ENCODE assay signal across 8 mouse cellular contexts in the genomic region with DNA sequence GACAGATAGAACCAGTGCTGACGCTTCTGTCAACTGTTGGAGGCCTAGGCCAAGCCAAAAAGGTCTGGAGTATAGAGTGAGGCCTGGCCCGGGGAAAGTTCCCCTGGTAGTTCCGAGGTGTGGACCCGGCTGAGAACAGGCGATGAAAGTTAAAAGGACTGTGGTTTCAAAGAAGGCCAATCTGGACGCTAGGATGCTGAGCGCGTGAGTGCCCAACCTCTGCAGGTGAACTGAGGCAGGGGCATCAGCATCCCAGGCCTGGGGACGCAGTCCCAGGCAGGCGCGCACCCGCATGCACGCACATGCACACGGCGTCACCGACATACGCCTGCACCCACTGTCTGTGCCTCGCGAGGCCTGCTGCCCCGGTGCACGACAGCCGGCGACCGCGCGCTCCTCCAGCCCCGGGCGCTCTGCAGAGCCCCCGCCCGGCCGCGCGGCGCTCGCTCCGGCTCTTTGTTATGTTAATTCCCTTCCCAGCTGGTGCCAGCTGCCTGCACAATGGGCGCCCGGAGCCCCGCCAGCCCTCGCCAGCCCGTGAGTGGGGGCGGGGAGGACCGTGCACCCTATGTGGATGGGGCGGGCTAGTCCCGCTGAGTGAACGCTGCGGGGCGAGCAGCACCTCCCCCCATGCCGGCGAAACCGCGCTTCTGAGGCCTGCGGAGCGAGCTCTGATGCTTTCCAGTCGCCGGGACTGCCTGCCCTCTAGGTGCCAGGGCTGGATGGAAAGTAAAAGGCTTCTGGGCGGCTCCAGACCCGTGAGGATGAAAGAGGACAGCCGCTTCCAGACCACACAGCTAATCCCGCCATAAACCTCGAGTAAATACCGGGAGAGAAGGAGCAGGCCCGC. TPM values are rescaled to one million over a fixed set of nuclear protein-coding genes. Genes with fewer than 3 reads are reported as not detected.
DNase-seq lines count a peak whose midpoint lies in the region; ATAC-seq and TF ChIP-seq lines count a peak whose summit lies in the region.

No protein-coding gene starts in this region.

- TF ChIP-seq CTCF in bone marrow macrophage, adult 2 months (IDR thresholded peaks at IDR 0.05; ENCODE audit: low read depth, low read length): no peak

- peak; percentile 90 for ATAC-seq in hindbrain, embryonic 13.5 days (ENCODE audit: low FRiP score)
- ATAC-seq in megakaryocyte progenitor cell, adult 5-6 weeks (replicated peaks; ENCODE audit: poor library complexity): peak; percentile 66

- no peak overlapping the region for H3K27ac ChIP-seq in ES-E14 (ENCODE audit: insufficient read depth, low read depth, low read length, poor library complexity, severe bottlenecking)
- no peak overlapping the region for H3K27ac ChIP-seq in bone marrow macrophage, adult 2 months (ENCODE audit: insufficient read depth, low read depth, low read length)
- H3K27ac ChIP-seq in forebrain, embryonic 10.5 days: peak overlapping the region; percentile 87
- H3K27ac ChIP-seq in hindbrain, embryonic 13.5 days: peak overlapping the region; percentile 97

- in situ Hi-C loops in ES-E14 (cut with MboI; ENCODE audit: low sequenced_read_pairs in 2 of 2, unreplicated experiment in 2 of 2): no loop called here

- no peak for DNase-seq in ES-E14 (ENCODE audit: low read depth, low spot score)
- peak; percentile 82 for DNase-seq in forebrain, embryonic 10.5 days (ENCODE audit: extremely low spot score, low spot score)
- DNase-seq in left cerebral cortex, adult 18-20 months (ENCODE audit: low spot score in 2 of 2): peak; percentile 64 to 75
- peak; percentile 24 for DNase-seq in splenic B cell, adult 2 months (ENCODE audit: low read depth, low spot score)
- DNase-seq in spleen, adult 18-20 months: no peak

- H3K9me3 ChIP-seq in ES-E14 (ENCODE audit: control insufficient read depth, insufficient read depth, low read depth, low read length): no peaks in the 10 kb centered on the region
- H3K9me3 ChIP-seq in forebrain, embryonic 10.5 days: no peaks in the 10 kb centered on the region
- H3K9me3 ChIP-seq in hindbrain, embryonic 13.5 days: no peaks in the 10 kb centered on the region

- WGBS in forebrain, embryonic 10.5 days: under 1% methylated on average over 63 of the region's 63 CpGs
- under 1% methylated on average over 63 of the region's 63 CpGs for WGBS in hindbrain, embryonic 13.5 days

- H3K4me2 ChIP-seq in hindbrain, embryonic 13.5 days: peak overlapping the region; percentile 65

- no peak for TF ChIP-seq POLR2A in bone marrow macrophage, adult 2 months (IDR thresholded peaks at IDR 0.05; ENCODE audit: borderline replicate concordance, low read depth, low read length)

- peaks cover 92% of the 10 kb centered on the region for H3K27me3 ChIP-seq in forebrain, embryonic 10.5 days (ENCODE audit: poor library complexity, severe bottlenecking)
- H3K27me3 ChIP-seq in hindbrain, embryonic 13.5 days: peaks cover 17% of the 10 kb centered on the region
- no peaks in the 10 kb centered on the region; the same call in 1 of the 2 replicates for H3K27me3 ChIP-seq in splenic B cell, adult 2 months (ENCODE audit: control insufficient read depth, insufficient read depth, low read length, poor library complexity, severe bottlenecking)

- no peaks in the 10 kb centered on the region for H3K36me3 ChIP-seq in ES-E14 (ENCODE audit: control insufficient read depth, insufficient read depth, low read length, poor library complexity, severe bottlenecking)
- H3K36me3 ChIP-seq in forebrain, embryonic 10.5 days (replicated peaks): no peaks in the 10 kb centered on the region
- no peaks in the 10 kb centered on the region for H3K36me3 ChIP-seq in hindbrain, embryonic 13.5 days
- no peaks in the 10 kb centered on the region for H3K36me3 ChIP-seq in splenic B cell, adult 2 months (ENCODE audit: control insufficient read depth, insufficient read depth, low read length, poor library complexity, severe bottlenecking)

- peak overlapping the region; percentile 25 to 53; a peak in 3 of 4 replicates for H3K4me3 ChIP-seq in ES-E14 (ENCODE audit: insufficient read depth in 1 of 2, low read depth in 1 of 2, low read length in 2 of 2, poor library complexity in 1 of 2, severe bottlenecking in 1 of 2)
- peak overlapping the region; percentile 45 for H3K4me3 ChIP-seq in bone marrow macrophage, adult 2 months (ENCODE audit: insufficient read depth, low read length)
- peak overlapping the region; percentile 54 for H3K4me3 ChIP-seq in forebrain, embryonic 10.5 days
- peak overlapping the region; percentile 38 for H3K4me3 ChIP-seq in hindbrain, embryonic 13.5 days

- H3K4me1 ChIP-seq in ES-E14 (ENCODE audit: control insufficient read depth in 2 of 2, insufficient read depth in 2 of 2, low read length in 2 of 2, poor library complexity in 1 of 2): peaks cover 9 to 10% of the 10 kb centered on the region in 2 experiments; a peak in 3 of 4 replicates
- no peaks in the 10 kb centered on the region; the same call in 1 of the 2 replicates for H3K4me1 ChIP-seq in bone marrow macrophage, adult 2 months (ENCODE audit: control insufficient read depth, insufficient read depth, low read length)
- peaks cover 61% of the 10 kb centered on the region for H3K4me1 ChIP-seq in forebrain, embryonic 10.5 days
- peaks cover 51% of the 10 kb centered on the region for H3K4me1 ChIP-seq in hindbrain, embryonic 13.5 days (replicated peaks)

- H3K9ac ChIP-seq in ES-E14 (ENCODE audit: insufficient read depth, low read depth, low read length, poor library complexity, severe bottlenecking): peak overlapping the region; percentile 4; the same call in 1 of the 2 replicates
- peak overlapping the region; percentile 71 for H3K9ac ChIP-seq in hindbrain, embryonic 13.5 days

TF ChIP-seq in ES-E14, 5 proteins besides CTCF, POLR2A, EP300 and RAD21:
- TF ChIP-seq CHD2 (IDR thresholded peaks at IDR 0.05; ENCODE audit: low read depth, low read length) (peak; percentile 45; the same call in 1 of the 2 replicates), ZC3H11A (IDR thresholded peaks at IDR 0.05; ENCODE audit: borderline replicate concordance, low read depth, low read length) (no peak), MAFK (IDR thresholded peaks at IDR 0.05; ENCODE audit: insufficient read depth, low read depth, low read length) (no peak), HCFC1 (IDR thresholded peaks at IDR 0.05; ENCODE audit: borderline replicate concordance, insufficient read depth, low read length) (no peak), ZNF384 (IDR thresholded peaks at IDR 0.05; ENCODE audit: low read depth, low read length) (no peak)
TF ChIP-seq in ES-E14: peak in this region for 1.

RNA-seq across cellular contexts. Expression of gene Sertad4, which starts 21.0 kb away (rescaled TPM):
- total RNA-seq in ES-E14 (2012; rRNA removed): 1.3 and 1.6 TPM in 2 replicates
- polyA plus RNA-seq in bone marrow macrophage, adult 2 months (2012; ENCODE audit: insufficient read depth, insufficient read length, missing spikeins): not detected in 2 replicates
- polyA plus RNA-seq in forebrain, embryonic 10.5 days (2016; fragmentation: Nextera tagmentation; extraction: Ambion mirVana): 13.1 TPM in 2 replicates
- 26.0 and 27.5 TPM in 2 replicates for polyA plus RNA-seq in hindbrain, embryonic 13.5 days (2015; fragmentation: Nextera tagmentation; extraction: Ambion mirVana)
- total RNA-seq in left cerebral cortex, adult 18-20 months (2021): 10 to 100 TPM; 12.3 to 13.6 TPM
- total RNA-seq in megakaryocyte progenitor cell, adult 5-6 weeks (2015): not detected in 2 replicates
- not detected in 2 replicates for total RNA-seq in megakaryocyte progenitor cell, adult 5-6 weeks (2017)

Comparison
In these comparisons a context has a peak if more than half of its experiments do, and no peak if none do; other contexts are left out.
1. DNase-seq: peak in forebrain, embryonic 10.5 days (single experiment), left cerebral cortex, adult 18-20 months (2 of 2) and splenic B cell, adult 2 months (single experiment); none in ES-E14 (single experiment) and spleen, adult 18-20 months (0 of 2).
2. H3K27ac ChIP-seq: peak in forebrain, embryonic 10.5 days (single experiment) and hindbrain, embryonic 13.5 days (single experiment); none in ES-E14 (single experiment) and bone marrow macrophage, adult 2 months (single experiment).
3. Peak in every context shown above with its lines, with median percentiles within 50 percentile points of each other: H3K4me3 ChIP-seq.